Mouse (Mus musculus): ENCODE measurements around the gene Mycl.
A peak's percentile ranks its signal among the peaks of the same experiment; 100 is the strongest.

- TF ChIP-seq EP300 (IDR thresholded peaks at IDR 0.05; ENCODE audit: low read length) (peak; percentile 71; the same call in 1 of the 2 replicates), POLR2A (IDR thresholded peaks at IDR 0.05; ENCODE audit: low read depth, low read length) (no peak), CTCF (conservative IDR thresholded peaks at IDR 0.05 in 1 of 2, IDR thresholded peaks at IDR 0.05 in 1 of 2; ENCODE audit: low read depth in 2 of 2, low read length in 2 of 2) (no peak), GABPA (IDR thresholded peaks at IDR 0.05; ENCODE audit: insufficient replicate concordance, low read depth, low read length) (no peak), JUND (conservative IDR thresholded peaks at IDR 0.05; ENCODE audit: low read depth, low read length) (no peak), USF2 (conservative IDR thresholded peaks at IDR 0.05; ENCODE audit: low read depth, low read length) (no peak)
Observed at GRCm38 (mm10) chr4:123026597-123026996, 31.1 kb downstream of the Mycl start.
